Mouse (Mus musculus) bone marrow, adult 2 months (tissue): ENCODE results near the gene Farp1. TPM values are rescaled to one million over a fixed set of nuclear protein-coding genes. Genes with fewer than 3 reads are reported as not detected.

ENCODE experiments used
- H3K27ac ChIP-seq: fragments of 200-500 bp; 2 replicates; pipeline ENCODE4 v1.5.1; 2012; ENCODE audit warnings: low read depth, mild to moderate bottlenecking, control low read depth, inconsistent platforms, low read length; ENCODE audit not compliant: control insufficient read depth, poor library complexity, insufficient read depth
- H3K4me1 ChIP-seq: fragments of 200-500 bp; 2 replicates; pipeline ENCODE4 v1.6.1; 2011; ENCODE audit warnings: low read length; ENCODE audit not compliant: control insufficient read depth, insufficient read depth
- H3K4me3 ChIP-seq: fragments of 200-500 bp; replicated peaks from 2 replicates; pipeline ENCODE3; 2011; ENCODE audit warnings: mild to moderate bottlenecking, low read depth, low read length, control low read depth; ENCODE audit not compliant: control insufficient read depth
- CTCF ChIP-seq: fragments of 200-500 bp; IDR thresholded peaks from 2 replicates; pipeline ENCODE4 v1.5.1; 2011; ENCODE audit warnings: low read length, control low read depth; ENCODE audit not compliant: control insufficient read depth, insufficient read depth
- POLR2A ChIP-seq: fragments of 200-500 bp; IDR thresholded peaks from 2 replicates; pipeline ENCODE4 v1.6.1; 2011; ENCODE audit warnings: low read depth, mild to moderate bottlenecking, control low read depth, low read length, borderline replicate concordance; ENCODE audit not compliant: control insufficient read depth
- WGBS: fragments of 180-500 bp; shearing (Covaris S2); methylation state at CpG from one replicate; pipeline ENCODE4 v1.1.7; 2018; 5-methylcytosine and 5-hydroxymethylcytosine counted together
- polyA plus RNA-seq: library from polyadenylated mRNA; stranded (reverse); fragments of >200 nt; gene quantifications from 2 replicates; pipeline ENCODE4 v1.2.4, GENCODE M21; 2011; ENCODE audit warnings: low replicate concordance; ENCODE audit not compliant: missing spikeins, insufficient read depth, insufficient read length

Gene Farp1
- polyA plus RNA-seq, 1 experiment: 4.2 TPM

DNA sequence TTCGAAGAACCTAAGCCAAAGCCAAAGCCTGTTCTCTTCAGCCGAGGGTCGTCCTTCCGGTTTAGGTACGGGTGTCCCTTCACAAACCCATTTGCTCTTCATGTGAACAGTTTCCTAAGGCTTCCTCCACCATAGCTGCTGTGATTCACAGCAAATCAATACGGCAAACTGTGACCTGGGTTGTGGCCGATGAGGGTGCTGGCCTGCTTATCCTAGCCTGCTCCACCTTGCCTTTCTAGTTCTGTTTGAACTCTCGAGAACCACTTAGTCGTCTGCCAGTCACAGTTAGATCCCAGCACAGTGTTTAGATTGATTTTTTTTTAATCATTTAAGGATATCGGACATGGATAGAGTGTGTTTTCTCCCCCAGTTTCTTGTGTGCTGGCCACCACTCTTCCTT, 203.7 kb downstream of the Farp1 start:
- Histone ChIP-seq H3K4me1 (no peaks in the 10 kb centered on the region), H3K27ac (no peak overlapping the region), H3K4me3 (no peak overlapping the region)
- 87% methylated on average over 10 of the region's 10 CpGs for WGBS
- TF ChIP-seq POLR2A (no peak), CTCF (no peak)

DNA sequence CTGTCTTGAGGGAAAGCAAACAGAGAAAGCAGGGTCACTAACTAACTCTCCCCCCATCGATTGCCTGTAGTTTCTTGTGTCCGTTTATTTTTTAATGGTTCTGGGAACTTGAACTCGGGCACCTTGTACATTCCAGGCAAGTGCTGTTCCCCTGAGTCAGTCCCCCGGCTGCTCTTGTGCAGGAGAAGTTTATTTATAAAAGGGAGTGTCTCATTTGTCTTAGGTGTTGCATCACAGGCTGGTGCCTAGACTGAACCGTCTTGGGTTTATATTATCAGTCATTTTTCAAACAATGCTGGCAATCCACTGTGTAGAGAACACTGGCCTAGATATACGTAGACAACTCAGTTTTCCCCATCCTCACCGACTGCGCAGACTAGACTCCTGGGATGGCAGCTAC, 204.4 kb downstream of the Farp1 start:
- Histone ChIP-seq H3K4me3 (no peak overlapping the region), H3K27ac (no peak overlapping the region), H3K4me1 (no peaks in the 10 kb centered on the region)
- TF ChIP-seq CTCF: no peak
- no peak for TF ChIP-seq POLR2A
- 73% methylated on average over 8 of the region's 8 CpGs for WGBS

GRCm38 (mm10) chr14:121244104-121244503, 209.1 kb downstream of the Farp1 start:
- no peaks in the 10 kb centered on the region for H3K4me1 ChIP-seq
- H3K27ac ChIP-seq: no peak overlapping the region
- no peak for TF ChIP-seq CTCF
- no peak for TF ChIP-seq POLR2A
- WGBS: 86% methylated on average over 15 of the region's 15 CpGs
- H3K4me3 ChIP-seq: no peak overlapping the region

GRCm38 (mm10) chr14:121246048-121246731, 211.2 kb downstream of the Farp1 start:
- Histone ChIP-seq H3K27ac (no peak overlapping the region), H3K4me3 (no peak overlapping the region), H3K4me1 (0 out of 2 replicates have a peak, but pooled peaks cover 1% of the 10 kb centered on the region)
- TF ChIP-seq POLR2A: no peak
- TF ChIP-seq CTCF: no peak
- WGBS: 84% methylated on average over 14 of the region's 14 CpGs

DNA sequence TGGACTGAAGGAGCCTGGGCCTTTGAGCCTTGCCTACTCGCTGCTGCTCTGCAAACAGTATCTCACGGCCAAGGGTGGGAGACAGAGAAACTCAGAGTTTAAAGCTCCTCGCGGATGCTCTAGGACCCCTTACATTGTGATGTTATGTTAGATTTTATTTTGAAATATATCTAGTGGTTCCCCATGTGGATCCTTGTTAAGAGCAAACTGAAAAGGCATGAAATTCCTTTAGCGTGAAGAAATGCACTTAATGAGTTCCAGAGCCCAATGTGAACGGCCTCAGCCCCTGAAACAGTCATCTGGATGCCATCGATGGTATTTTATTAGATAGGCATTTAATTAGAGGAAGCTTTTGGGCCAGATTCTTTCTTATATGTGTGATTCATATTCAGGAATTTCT, 212.3 kb downstream of the Farp1 start:
- 88% methylated on average over 7 of the region's 7 CpGs for WGBS
- Histone ChIP-seq H3K27ac (no peak overlapping the region), H3K4me3 (no peak overlapping the region), H3K4me1 (0 out of 2 replicates have a peak, but pooled peaks cover 1% of the 10 kb centered on the region)
- no peak for TF ChIP-seq CTCF
- no peak for TF ChIP-seq POLR2A

GRCm38 (mm10) chr14:121248346-121248745, 213.3 kb downstream of the Farp1 start:
- no peak for TF ChIP-seq POLR2A
- no peak for TF ChIP-seq CTCF
- Histone ChIP-seq H3K27ac (no peak overlapping the region), H3K4me3 (no peak overlapping the region), H3K4me1 (peaks cover 1% of the 10 kb centered on the region; the same call in 1 of the 2 replicates)
- 84% methylated on average over 5 of the region's 5 CpGs for WGBS

- WGBS: 79% methylated on average over 5 of the region's 5 CpGs
- no peak for TF ChIP-seq CTCF
- no peak for TF ChIP-seq POLR2A
- Histone ChIP-seq H3K4me1 (peaks cover 6% of the 10 kb centered on the region; the same call in 1 of the 2 replicates), H3K4me3 (no peak overlapping the region), H3K27ac (no peak overlapping the region)
These were observed 216.1 kb downstream of the Farp1 start for GRCm38 (mm10) chr14:121251099-121251498.

DNA sequence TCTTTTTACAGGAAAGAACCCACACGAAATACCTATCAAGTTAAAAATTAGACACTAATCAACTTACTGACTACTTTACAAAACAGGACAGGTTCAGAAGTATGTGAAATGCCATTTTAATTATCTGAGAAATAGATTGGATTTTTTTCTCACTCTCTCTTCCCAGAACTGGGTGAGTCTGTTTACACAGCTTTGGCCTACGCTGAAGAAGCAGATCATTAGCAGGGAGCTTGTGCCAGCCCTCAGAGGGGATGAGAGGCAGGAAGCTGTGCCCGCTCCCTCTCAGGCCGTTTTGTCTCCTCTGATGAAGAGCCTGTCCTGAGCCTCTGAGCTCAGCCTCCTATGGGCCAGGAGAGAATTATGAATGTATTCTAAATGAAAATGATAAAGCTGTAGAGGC, 216.7 kb downstream of the Farp1 start:
- no peak for TF ChIP-seq CTCF
- no peak for TF ChIP-seq POLR2A
- 61% methylated on average over 4 of the region's 4 CpGs for WGBS
- H3K4me3 ChIP-seq: no peak overlapping the region
- peaks cover 8% of the 10 kb centered on the region; the same call in 1 of the 2 replicates for H3K4me1 ChIP-seq
- no peak overlapping the region for H3K27ac ChIP-seq
